Mouse (Mus musculus) forebrain, postnatal 0 days (tissue): Measurements from ENCODE around the gene Mob3b. TPM values are rescaled to one million over a fixed set of nuclear protein-coding genes. Genes with fewer than 3 reads are reported as not detected.

Experiments
- ATAC-seq: fragments of 200-750 bp; cut with Nextera tagmentation; 2 replicates; pipeline ENCODE4 v1.8.0; 2017; ENCODE audit warnings: mild to moderate bottlenecking, moderate library complexity
- DNase-seq: peaks from one replicate; pipeline ENCODE4 v3.0.0-alpha.2; 2015
- H3K27ac ChIP-seq: fragments of 300-500 bp; sonication (generic); 2 replicates; pipeline ENCODE4 v1.5.1; 2014; ENCODE audit warnings: low read depth, mild to moderate bottlenecking, antibody characterized with exemption, low read length, moderate library complexity, mixed read lengths
- H3K27me3 ChIP-seq: fragments of 300-500 bp; sonication (generic); 2 replicates; pipeline ENCODE4 v1.6.1; 2014; ENCODE audit warnings: mild to moderate bottlenecking, low read length, mixed read lengths; ENCODE audit not compliant: insufficient read depth
- H3K36me3 ChIP-seq: fragments of 300-500 bp; sonication (generic); 2 replicates; pipeline ENCODE4 v1.6.1; 2014; ENCODE audit warnings: mild to moderate bottlenecking, moderate library complexity; ENCODE audit not compliant: insufficient read depth
- H3K4me1 ChIP-seq: fragments of 300-500 bp; sonication (generic); 2 replicates; pipeline ENCODE4 v1.6.1; 2014; ENCODE audit warnings: antibody characterized with exemption; ENCODE audit not compliant: insufficient read depth
- H3K4me2 ChIP-seq: fragments of 300-500 bp; sonication (generic); 2 replicates; pipeline ENCODE4 v1.6.1; 2014; ENCODE audit warnings: low read depth, mild to moderate bottlenecking, moderate library complexity
- H3K4me3 ChIP-seq: fragments of 300-500 bp; sonication (generic); 2 replicates; pipeline ENCODE4 v1.5.1; 2014; ENCODE audit warnings: low read depth, low read length, mixed read lengths
- H3K9ac ChIP-seq: fragments of 300-500 bp; sonication (generic); 2 replicates; pipeline ENCODE4 v1.6.1; 2014; ENCODE audit warnings: mild to moderate bottlenecking
- H3K9me3 ChIP-seq: fragments of 300-500 bp; sonication (generic); 2 replicates; pipeline ENCODE4 v1.6.1; 2016; ENCODE audit warnings: low read length
- CTCF ChIP-seq: sonication (generic); IDR thresholded peaks from 2 replicates; pipeline ENCODE4 v1.5.1; 2016; ENCODE audit warnings: antibody characterized with exemption, control low read depth, low read depth
- WGBS: fragments of 180-500 bp; shearing (Covaris S2); extraction: QIAGEN DNeasy Blood & Tissue Kit; methylation state at CpG from one replicate; pipeline ENCODE4 v1.1.7; 2014; 5-methylcytosine and 5-hydroxymethylcytosine counted together
- polyA plus RNA-seq: library from polyadenylated mRNA; unstranded; fragments of >200 nt; fragmentation: Nextera tagmentation; extraction: Ambion mirVana; gene quantifications from 2 replicates; pipeline ENCODE4 v1.2.1, GENCODE M21; 2015
- total RNA-seq: library from RNA; depleted of rRNA; stranded (reverse); fragments of >200 nt; gene quantifications from 2 replicates; pipeline ENCODE4 v1.2.3, GENCODE M21; 2014

Mob3b gene
- total and polyA plus RNA-seq, 2 experiments from 2014 or later: 3.0 to 4.3 TPM

DNA sequence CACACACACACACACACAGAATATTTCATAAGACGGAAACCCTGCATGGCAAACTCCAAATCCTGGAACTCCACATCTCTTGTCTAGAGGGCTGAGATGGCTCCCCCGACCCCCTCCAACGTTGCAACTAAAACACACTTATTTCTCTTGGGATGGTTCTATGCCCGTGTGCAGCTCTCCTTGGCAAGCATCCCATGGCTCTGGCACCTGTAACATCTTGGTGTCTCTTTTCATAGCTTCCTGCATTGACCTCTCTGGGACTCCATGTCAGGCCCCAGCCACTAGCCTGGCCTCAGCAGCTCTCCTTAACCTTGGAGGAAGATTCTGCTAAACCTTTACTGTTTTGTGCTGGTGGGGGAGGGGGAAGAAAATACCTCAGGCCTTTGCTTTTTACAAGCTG is 21.5 kb downstream of the Mob3b start:
- Histone ChIP-seq H3K9ac (no peak overlapping the region), H3K4me1 (no peaks in the 10 kb centered on the region), H3K4me2 (no peak overlapping the region), H3K27me3 (no peaks in the 10 kb centered on the region), H3K27ac (no peak overlapping the region), H3K9me3 (no peaks in the 10 kb centered on the region), H3K36me3 (no peaks in the 10 kb centered on the region), H3K4me3 (no peak overlapping the region)
- DNase-seq: no peak
- no peak for TF ChIP-seq CTCF
- WGBS: 72% methylated on average over 4 of the region's 4 CpGs
- no peak for ATAC-seq

DNA sequence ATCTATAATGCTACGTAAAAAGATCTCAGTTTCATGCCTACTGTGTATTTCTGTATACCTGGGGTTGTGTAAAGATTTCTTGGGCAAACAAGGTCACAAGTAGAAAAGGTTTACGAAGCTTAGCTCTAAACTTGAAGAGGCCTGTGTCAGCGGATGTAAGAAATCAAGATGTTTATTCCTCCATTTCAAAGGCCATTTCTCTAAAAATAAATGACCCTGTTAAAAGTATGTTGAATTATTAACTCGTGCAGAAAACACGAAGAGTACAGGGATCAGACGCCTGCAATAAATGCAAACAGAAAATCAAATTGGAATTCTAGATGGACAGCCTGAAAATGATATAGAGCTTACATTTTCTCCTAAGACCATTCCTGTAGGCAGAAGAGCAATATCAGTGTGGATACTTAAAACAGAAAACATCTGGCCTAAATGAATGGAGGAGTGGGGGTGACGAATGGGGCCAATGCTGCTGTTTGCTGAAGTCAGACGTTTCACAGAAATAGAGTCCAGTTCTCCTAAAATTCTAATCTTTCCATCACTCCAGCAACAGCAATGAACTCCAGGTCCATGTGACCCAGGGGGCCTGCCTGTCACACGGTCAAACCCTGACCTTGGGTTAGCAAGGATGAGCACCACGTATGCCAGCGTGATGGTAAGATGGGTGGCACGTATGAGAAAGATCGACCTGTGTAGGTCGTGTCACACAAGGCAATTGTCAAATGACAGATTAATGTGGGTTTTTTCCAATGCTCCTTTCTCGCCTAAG is 22.3 kb downstream of the Mob3b start:
- H3K27ac ChIP-seq: no peak overlapping the region
- ATAC-seq: no peak
- 89% methylated on average over 15 of the region's 15 CpGs for WGBS
- H3K36me3 ChIP-seq: no peaks in the 10 kb centered on the region
- H3K4me3 ChIP-seq: no peak overlapping the region
- no peaks in the 10 kb centered on the region for H3K9me3 ChIP-seq
- TF ChIP-seq CTCF: no peak
- no peak overlapping the region for H3K9ac ChIP-seq
- no peaks in the 10 kb centered on the region for H3K4me1 ChIP-seq
- no peaks in the 10 kb centered on the region for H3K27me3 ChIP-seq
- DNase-seq: no peak
- H3K4me2 ChIP-seq: no peak overlapping the region

DNA sequence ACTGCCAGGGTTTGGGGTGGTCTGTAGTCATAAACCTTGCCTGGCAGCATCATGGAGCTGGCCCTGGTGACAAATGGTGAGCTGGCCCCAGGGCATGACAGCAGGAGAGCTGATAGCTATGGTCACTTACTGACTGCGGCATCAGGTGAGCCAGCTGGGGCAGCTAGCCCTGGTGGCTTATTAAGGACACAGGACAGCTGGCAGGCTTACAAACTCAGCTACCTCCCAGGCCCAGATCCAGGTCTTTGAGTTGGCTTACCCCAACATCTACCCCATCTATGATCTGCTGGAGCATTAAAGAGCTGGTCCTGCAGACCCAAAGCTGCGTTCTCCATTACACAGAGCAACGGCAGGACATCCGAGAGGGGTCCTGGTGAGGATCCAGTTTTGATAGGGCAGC is 23.9 kb downstream of the Mob3b start:
- Histone ChIP-seq H3K4me2 (no peak overlapping the region), H3K27ac (no peak overlapping the region), H3K9ac (no peak overlapping the region), H3K4me3 (no peak overlapping the region), H3K27me3 (no peaks in the 10 kb centered on the region), H3K9me3 (no peaks in the 10 kb centered on the region), H3K36me3 (no peaks in the 10 kb centered on the region), H3K4me1 (no peaks in the 10 kb centered on the region)
- ATAC-seq: no peak
- no peak for TF ChIP-seq CTCF
- DNase-seq: no peak
- WGBS: 93% methylated on average over 4 of the region's 4 CpGs

DNA sequence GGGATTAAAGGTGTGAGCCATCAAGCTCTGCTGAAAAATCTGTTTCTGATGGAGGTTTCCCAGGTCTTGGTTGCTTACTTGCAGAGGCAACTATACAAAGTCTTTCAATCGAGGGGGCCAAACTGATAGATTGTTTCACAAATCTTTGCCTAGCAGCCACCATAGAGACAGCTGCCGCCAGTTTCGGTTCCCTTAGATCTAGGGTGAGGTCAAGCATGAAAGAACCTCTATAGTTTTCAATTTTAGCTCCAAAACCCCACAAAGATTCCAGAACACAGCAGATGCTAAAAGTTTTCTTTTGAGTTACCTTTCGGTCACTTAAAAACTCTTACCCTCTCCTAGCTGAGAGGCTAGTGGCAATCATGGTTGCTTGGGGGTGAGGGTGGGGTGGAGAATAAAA is 25.7 kb downstream of the Mob3b start:
- 82% methylated on average over 4 of the region's 4 CpGs for WGBS
- no peak for DNase-seq
- no peak overlapping the region for H3K9ac ChIP-seq
- no peaks in the 10 kb centered on the region for H3K27me3 ChIP-seq
- no peak overlapping the region for H3K4me3 ChIP-seq
- H3K27ac ChIP-seq: no peak overlapping the region
- no peak overlapping the region for H3K4me2 ChIP-seq
- TF ChIP-seq CTCF: no peak
- H3K9me3 ChIP-seq: no peaks in the 10 kb centered on the region
- no peak for ATAC-seq
- H3K4me1 ChIP-seq: no peaks in the 10 kb centered on the region
- H3K36me3 ChIP-seq: no peaks in the 10 kb centered on the region

DNA sequence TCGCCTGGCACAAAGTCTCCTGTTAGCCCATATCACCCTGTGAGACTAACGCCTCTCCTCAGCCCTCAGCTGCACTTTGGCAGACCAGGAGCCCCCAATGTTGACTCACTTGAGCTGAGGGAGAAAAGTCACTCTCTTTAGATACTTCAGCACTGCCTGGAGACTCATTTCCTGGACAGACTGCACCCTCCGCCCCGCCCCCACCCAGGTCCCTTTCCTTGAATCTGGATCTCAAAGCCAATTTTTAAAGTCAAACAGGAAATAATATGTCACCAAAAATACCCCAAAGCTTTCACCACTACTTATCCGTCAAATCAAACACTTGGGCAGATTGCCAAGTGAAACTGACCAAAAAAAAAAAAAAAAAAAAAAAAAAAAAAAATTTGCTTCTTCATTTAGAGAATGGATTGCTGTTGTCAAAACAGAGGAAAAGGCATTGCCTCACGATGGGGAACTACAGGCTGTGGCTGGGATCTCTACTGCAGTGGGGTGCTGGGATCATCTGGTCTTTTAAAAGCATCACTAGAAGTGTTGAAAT is 26.8 kb downstream of the Mob3b start:
- H3K4me3 ChIP-seq: no peak overlapping the region
- ATAC-seq: no peak
- no peaks in the 10 kb centered on the region for H3K36me3 ChIP-seq
- TF ChIP-seq CTCF: no peak
- no peak for DNase-seq
- no peaks in the 10 kb centered on the region for H3K9me3 ChIP-seq
- H3K4me1 ChIP-seq: no peaks in the 10 kb centered on the region
- H3K9ac ChIP-seq: no peak overlapping the region
- no peak overlapping the region for H3K27ac ChIP-seq
- WGBS: 69% methylated on average over 6 of the region's 6 CpGs
- H3K27me3 ChIP-seq: no peaks in the 10 kb centered on the region
- H3K4me2 ChIP-seq: no peak overlapping the region

DNA sequence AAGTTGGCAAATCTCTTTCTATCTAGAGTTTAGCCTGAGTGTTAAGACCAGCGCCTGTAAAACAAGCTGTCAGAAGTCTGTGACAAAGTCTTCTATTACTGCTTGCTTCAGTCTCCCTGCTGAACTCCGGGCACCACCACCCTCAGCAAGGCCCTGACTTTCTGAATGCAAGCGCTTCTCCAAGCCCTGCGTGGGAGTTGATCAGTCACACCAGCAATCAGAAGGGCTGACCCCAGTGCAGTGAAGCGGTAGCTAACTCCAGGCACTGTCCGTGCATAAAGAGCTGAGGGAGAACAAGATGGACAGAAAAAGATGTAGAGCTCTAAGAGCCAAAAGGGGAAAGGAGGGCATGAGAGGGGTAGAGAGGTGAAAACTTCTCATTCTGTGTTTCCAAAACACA is 29.5 kb downstream of the Mob3b start:
- Histone ChIP-seq H3K27ac (no peak overlapping the region), H3K4me2 (no peak overlapping the region), H3K27me3 (no peaks in the 10 kb centered on the region), H3K9me3 (no peaks in the 10 kb centered on the region), H3K4me1 (0 out of 2 replicates have a peak, but pooled peaks cover 4% of the 10 kb centered on the region), H3K36me3 (no peaks in the 10 kb centered on the region), H3K4me3 (no peak overlapping the region), H3K9ac (no peak overlapping the region)
- 58% methylated on average over 6 of the region's 6 CpGs for WGBS
- ATAC-seq (no peak), DNase-seq (no peak)
- no peak for TF ChIP-seq CTCF

DNA sequence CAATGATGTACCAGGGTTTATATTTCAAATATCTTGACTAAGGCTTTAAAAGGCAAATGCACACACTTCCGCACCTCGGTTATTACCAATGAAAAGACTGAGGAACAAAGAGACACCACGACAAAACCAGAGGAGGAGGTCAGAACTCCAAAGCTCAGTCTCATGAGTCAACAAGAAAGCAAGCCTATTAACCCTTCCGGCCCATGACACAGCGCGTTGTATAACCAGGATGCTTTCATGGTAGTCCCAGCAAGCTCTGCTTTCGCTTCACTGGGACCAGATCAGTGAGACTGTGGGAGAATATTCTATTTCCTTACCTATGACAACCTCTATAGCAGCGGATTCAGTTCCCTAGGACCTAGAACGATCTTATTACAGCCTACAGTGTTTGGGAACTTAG is 30.5 kb downstream of the Mob3b start:
- Histone ChIP-seq H3K27ac (no peak overlapping the region), H3K4me1 (0 out of 2 replicates have a peak, but pooled peaks cover 4% of the 10 kb centered on the region), H3K36me3 (no peaks in the 10 kb centered on the region), H3K27me3 (no peaks in the 10 kb centered on the region), H3K4me2 (no peak overlapping the region), H3K9ac (no peak overlapping the region), H3K9me3 (no peaks in the 10 kb centered on the region), H3K4me3 (no peak overlapping the region)
- WGBS: 52% methylated on average over 9 of the region's 9 CpGs
- no peak for DNase-seq
- no peak for ATAC-seq
- no peak for TF ChIP-seq CTCF
